Mouse (Mus musculus) neural tube, embryonic 11.5 days (tissue): Measurements from ENCODE around the gene Gm20388. TPM values are rescaled to one million over a fixed set of nuclear protein-coding genes. Genes with fewer than 3 reads are reported as not detected.

Experiments
- ATAC-seq: fragments of 200-750 bp; cut with Nextera tagmentation; 2 replicates; pipeline ENCODE4 v1.8.0; 2017; ENCODE audit warnings: moderate number of reproducible peaks, mild to moderate bottlenecking, moderate TSS enrichment, moderate library complexity; ENCODE audit not compliant: insufficient read depth, low FRiP score, low TSS enrichment
- DNase-seq: peaks from one replicate; pipeline ENCODE4 v3.0.0-alpha.2; 2015; ENCODE audit warnings: low spot score
- H3K27ac ChIP-seq: fragments of 300-500 bp; sonication (generic); 2 replicates; pipeline ENCODE4 v1.5.1; 2014; ENCODE audit warnings: low read depth, mild to moderate bottlenecking, low read length
- H3K27me3 ChIP-seq: fragments of 300-500 bp; sonication (generic); 2 replicates; pipeline ENCODE4 v1.6.1; 2014; ENCODE audit warnings: mild to moderate bottlenecking, low read length, mixed read lengths; ENCODE audit not compliant: control insufficient read depth, insufficient read depth
- H3K36me3 ChIP-seq: fragments of 300-500 bp; sonication (generic); 2 replicates; pipeline ENCODE4 v1.6.1; 2014; ENCODE audit warnings: mild to moderate bottlenecking, low read length, moderate library complexity, mixed read lengths; ENCODE audit not compliant: control insufficient read depth, insufficient read depth
- H3K4me1 ChIP-seq: fragments of 300-500 bp; sonication (generic); 2 replicates; pipeline ENCODE4 v1.6.1; 2014; ENCODE audit warnings: low read length, mixed read lengths; ENCODE audit not compliant: control insufficient read depth, insufficient read depth
- H3K4me2 ChIP-seq: fragments of 300-500 bp; sonication (generic); 2 replicates; pipeline ENCODE4 v1.6.1; 2014; ENCODE audit warnings: low read depth, mild to moderate bottlenecking, moderate library complexity
- H3K4me3 ChIP-seq: fragments of 300-500 bp; sonication (generic); 2 replicates; pipeline ENCODE4 v1.5.1; 2014; ENCODE audit warnings: low read depth, low read length
- H3K9ac ChIP-seq: fragments of 300-500 bp; sonication (generic); 2 replicates; pipeline ENCODE4 v1.6.1; 2014; ENCODE audit warnings: mild to moderate bottlenecking, low read length
- H3K9me3 ChIP-seq: fragments of 300-500 bp; sonication (generic); 2 replicates; pipeline ENCODE4 v1.6.1; 2016; ENCODE audit warnings: low read length; ENCODE audit not compliant: control insufficient read depth
- WGBS: fragments of 180-500 bp; shearing (Covaris S2); extraction: QIAGEN DNeasy Blood & Tissue Kit; methylation state at CpG from one replicate; pipeline ENCODE4 v1.1.7; 2014; 5-methylcytosine and 5-hydroxymethylcytosine counted together
- polyA plus RNA-seq: library from polyadenylated mRNA; unstranded; fragments of >200 nt; fragmentation: Nextera tagmentation; extraction: Ambion mirVana; gene quantifications from 2 replicates; pipeline ENCODE4 v1.2.1, GENCODE M21; 2014

Gene Gm20388
- polyA plus RNA-seq, 1 experiment from 2014 or later = not detected

DNA sequence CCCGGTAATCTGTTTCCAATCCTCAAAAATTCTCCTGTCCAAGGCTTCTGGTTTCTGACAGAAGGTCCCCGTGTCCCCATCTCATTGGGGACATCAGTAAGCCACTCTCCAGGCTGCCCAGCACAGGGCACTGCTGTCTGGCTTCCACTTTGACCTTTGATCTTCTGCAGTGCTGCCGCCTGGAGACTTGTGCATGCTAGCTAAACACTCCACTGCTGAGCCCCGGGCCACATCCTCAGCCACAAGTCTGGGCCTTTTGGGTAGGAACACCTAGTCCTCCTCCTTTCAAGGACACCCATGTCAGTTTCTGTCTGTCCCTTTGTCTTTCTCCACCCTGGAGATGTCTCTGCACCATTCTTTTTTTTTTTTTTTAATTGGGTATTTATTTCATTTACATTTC, 782.3 kb downstream of the Gm20388 start:
- no peaks in the 10 kb centered on the region for H3K36me3 ChIP-seq
- WGBS = 63% methylated on average over 4 of the region's 4 CpGs
- no peaks in the 10 kb centered on the region for H3K9me3 ChIP-seq
- H3K4me3 ChIP-seq = no peak overlapping the region
- no peaks in the 10 kb centered on the region for H3K4me1 ChIP-seq
- ATAC-seq = no peak
- no peak for DNase-seq
- H3K27me3 ChIP-seq = no peaks in the 10 kb centered on the region
- H3K9ac ChIP-seq = no peak overlapping the region
- no peak overlapping the region for H3K4me2 ChIP-seq
- no peak overlapping the region for H3K27ac ChIP-seq

DNA sequence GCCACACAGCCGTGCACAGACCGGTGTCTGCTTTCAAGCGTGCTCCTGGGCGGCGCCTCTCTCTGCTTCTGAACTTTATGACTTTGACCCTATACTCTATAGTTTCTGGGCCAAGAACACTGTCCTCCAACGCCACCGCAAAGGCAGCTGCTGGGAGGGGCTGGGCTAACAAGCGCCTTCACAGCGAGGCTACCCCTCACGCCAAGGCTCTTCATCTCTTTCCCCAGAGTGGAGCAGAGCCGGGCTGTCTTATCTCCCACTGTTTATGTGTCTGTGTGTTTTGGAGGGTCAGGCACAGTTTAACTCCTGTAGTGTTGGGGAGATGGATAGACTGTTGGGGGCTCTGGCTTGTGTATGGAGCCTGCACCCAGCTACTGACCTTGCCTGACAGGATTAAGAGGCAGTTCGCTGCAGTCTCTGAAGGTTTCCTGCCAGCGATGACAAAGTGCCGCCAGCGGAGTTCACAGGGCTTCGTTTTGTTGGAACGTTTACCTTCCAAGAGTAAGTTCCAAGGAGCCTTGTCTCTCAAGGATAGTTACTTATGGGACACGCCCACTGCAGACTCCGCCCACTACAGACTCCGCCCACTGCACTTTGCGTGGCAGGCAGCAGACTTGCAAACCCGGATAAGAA, 783.3 kb downstream of the Gm20388 start:
- Histone ChIP-seq H3K27ac (no peak overlapping the region), H3K27me3 (no peaks in the 10 kb centered on the region), H3K9ac (no peak overlapping the region), H3K9me3 (no peaks in the 10 kb centered on the region), H3K4me3 (no peak overlapping the region), H3K4me2 (no peak overlapping the region), H3K4me1 (no peaks in the 10 kb centered on the region), H3K36me3 (no peaks in the 10 kb centered on the region)
- ATAC-seq (no peak), DNase-seq (no peak)
- 53% methylated on average over 22 of the region's 22 CpGs for WGBS

DNA sequence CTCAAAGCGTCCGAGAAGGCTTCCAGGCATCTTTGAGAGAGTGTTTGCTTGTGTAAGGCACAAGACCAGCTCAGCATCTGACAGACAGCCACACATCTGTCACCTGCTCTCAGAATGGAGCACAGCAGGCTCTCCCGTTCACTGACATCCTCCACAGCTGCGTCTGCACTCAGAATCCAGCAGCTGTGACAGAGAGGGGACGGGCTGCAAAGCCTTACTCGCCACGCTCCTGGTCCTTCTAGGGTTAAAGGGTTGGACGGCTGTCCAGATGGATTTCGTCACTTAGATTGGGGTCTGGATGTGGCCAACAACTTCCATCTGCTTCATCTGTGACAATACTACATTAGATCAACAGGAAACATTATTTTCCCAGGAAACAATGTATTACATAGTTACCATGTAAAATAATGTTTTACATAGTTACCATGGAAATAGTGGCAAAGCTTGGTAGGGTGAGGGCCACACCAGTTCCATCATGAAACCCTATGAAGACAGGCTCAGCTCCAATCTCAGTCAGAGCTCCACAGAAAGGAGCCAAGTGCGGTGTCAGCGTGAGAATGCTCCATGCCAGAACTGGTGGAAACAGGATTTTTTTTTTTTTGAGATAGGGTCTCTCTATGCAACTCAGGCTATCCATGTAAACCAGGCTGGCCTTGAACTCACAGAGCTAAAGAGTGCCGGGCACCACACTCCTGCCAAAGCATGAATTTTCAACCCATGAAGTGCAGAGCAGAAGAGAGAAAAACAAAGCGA, 785.9 kb downstream of the Gm20388 start:
- Histone ChIP-seq H3K4me3 (no peak overlapping the region), H3K4me2 (no peak overlapping the region), H3K9me3 (no peaks in the 10 kb centered on the region), H3K4me1 (no peaks in the 10 kb centered on the region), H3K27me3 (no peaks in the 10 kb centered on the region), H3K27ac (no peak overlapping the region), H3K36me3 (no peaks in the 10 kb centered on the region), H3K9ac (no peak overlapping the region)
- DNase-seq (no peak), ATAC-seq (no peak)
- 62% methylated on average over 13 of the region's 13 CpGs for WGBS

DNA sequence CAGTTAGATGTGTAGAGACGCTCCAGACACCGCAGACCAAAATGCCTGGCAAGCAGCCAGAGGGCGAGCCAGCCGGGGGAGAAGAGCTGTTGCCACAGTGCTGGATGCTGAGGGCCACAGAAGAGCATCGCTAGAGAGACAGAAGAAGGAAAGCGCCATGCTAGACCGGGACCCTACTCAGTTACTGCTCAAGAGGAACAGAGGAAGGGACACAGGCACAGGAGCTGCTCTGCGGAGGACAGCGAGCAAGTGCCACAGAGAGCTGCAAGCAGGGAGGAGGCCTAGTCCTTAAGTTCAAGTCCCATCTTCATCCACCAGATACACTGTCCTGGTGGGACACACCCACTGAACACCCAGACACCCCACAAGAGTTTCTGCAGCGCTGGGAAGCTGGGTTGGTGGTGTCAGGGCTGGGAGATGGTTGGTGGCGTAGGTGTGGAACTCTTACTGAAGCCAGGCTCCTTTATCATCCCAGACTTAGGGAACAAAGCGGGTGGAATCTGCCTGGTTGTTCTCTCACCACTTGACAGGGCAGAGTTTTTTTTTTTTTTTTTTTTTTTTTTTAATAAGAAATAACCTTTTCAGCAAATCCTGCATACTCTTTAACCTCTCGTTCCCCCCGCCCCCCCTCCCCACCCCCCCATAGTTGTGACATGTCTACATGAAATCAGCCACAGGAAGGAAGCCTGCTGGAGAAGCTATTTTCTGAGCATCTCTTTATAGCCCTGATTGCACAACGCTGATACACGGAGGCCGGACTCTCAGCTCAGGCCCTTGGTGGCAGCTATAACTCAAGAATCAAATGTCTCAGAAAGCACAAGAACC, 786.7 kb downstream of the Gm20388 start:
- H3K27ac ChIP-seq = no peak overlapping the region
- H3K27me3 ChIP-seq = no peaks in the 10 kb centered on the region
- H3K36me3 ChIP-seq = no peaks in the 10 kb centered on the region
- no peak overlapping the region for H3K9ac ChIP-seq
- WGBS = 91% methylated on average over 17 of the region's 17 CpGs
- no peak for DNase-seq
- ATAC-seq = no peak
- H3K4me1 ChIP-seq = no peaks in the 10 kb centered on the region
- no peak overlapping the region for H3K4me2 ChIP-seq
- H3K4me3 ChIP-seq = no peak overlapping the region
- H3K9me3 ChIP-seq = no peaks in the 10 kb centered on the region

DNA sequence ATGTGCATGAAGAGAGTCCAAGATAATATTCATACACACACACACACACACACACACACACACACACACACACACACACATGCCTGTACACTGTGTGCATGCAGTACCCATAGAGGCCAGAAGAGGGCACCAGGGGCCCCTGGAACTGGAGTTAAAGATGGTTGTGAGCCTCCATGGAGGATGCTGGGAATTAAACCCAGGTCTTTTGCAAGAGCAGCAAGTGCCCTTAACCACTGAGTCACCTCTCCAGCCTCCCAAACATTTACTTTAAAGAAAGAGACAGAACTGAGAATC, 787.3 kb downstream of the Gm20388 start:
- no peaks in the 10 kb centered on the region for H3K4me1 ChIP-seq
- no peak overlapping the region for H3K27ac ChIP-seq
- H3K36me3 ChIP-seq = no peaks in the 10 kb centered on the region
- H3K9ac ChIP-seq = no peak overlapping the region
- ATAC-seq (no peak), DNase-seq (no peak)
- no peaks in the 10 kb centered on the region for H3K9me3 ChIP-seq
- H3K4me2 ChIP-seq = no peak overlapping the region
- no peak overlapping the region for H3K4me3 ChIP-seq
- H3K27me3 ChIP-seq = no peaks in the 10 kb centered on the region

DNA sequence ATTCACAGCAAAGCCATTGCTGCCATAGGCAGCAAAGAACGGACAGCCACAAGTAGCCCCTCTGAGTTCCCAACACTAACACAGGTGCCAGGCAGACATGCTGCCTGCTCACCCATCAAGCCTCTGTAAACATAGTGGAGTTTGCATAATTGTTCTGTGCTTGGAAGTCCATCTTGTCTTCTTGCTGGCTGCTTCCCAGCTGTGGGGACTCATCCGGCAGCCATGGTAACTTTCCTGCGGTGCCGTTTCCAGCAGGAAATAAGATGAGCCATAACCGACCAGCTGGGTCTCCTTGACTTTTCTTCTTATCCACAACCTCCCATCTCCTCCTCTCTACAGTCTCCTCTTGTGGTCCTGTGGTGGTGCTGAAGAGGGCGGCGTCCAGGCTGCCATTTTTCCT, 787.8 kb downstream of the Gm20388 start:
- H3K27me3 ChIP-seq = no peaks in the 10 kb centered on the region
- H3K27ac ChIP-seq = no peak overlapping the region
- H3K9ac ChIP-seq = no peak overlapping the region
- H3K4me2 ChIP-seq = no peak overlapping the region
- DNase-seq = no peak
- ATAC-seq = no peak
- no peaks in the 10 kb centered on the region for H3K9me3 ChIP-seq
- 87% methylated on average over 7 of the region's 7 CpGs for WGBS
- no peak overlapping the region for H3K4me3 ChIP-seq
- no peaks in the 10 kb centered on the region for H3K4me1 ChIP-seq
- H3K36me3 ChIP-seq = no peaks in the 10 kb centered on the region

DNA sequence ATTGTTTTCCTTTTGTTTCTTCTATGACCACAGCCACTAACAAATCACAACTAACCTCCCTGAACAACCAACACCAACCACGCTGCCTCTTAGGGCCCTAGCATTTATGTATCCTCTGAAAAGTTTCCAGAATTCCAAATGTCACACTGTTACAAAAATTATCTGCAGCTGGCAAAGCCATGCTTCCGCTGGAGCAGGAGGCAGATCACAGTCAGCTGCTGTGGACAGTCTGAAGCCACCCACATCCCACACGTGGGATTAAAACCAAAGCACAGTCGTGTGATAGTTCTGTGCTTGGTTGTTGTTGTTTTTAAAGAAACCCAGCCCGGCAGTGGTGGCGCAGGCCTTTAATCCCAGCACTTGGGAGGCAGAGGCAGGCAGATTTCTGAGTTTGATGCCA, 788.4 kb downstream of the Gm20388 start:
- ATAC-seq (no peak), DNase-seq (no peak)
- H3K9me3 ChIP-seq = no peaks in the 10 kb centered on the region
- no peaks in the 10 kb centered on the region for H3K36me3 ChIP-seq
- H3K4me2 ChIP-seq = no peak overlapping the region
- 85% methylated on average over 6 of the region's 6 CpGs for WGBS
- H3K9ac ChIP-seq = no peak overlapping the region
- H3K27me3 ChIP-seq = no peaks in the 10 kb centered on the region
- no peaks in the 10 kb centered on the region for H3K4me1 ChIP-seq
- no peak overlapping the region for H3K27ac ChIP-seq
- H3K4me3 ChIP-seq = no peak overlapping the region

DNA sequence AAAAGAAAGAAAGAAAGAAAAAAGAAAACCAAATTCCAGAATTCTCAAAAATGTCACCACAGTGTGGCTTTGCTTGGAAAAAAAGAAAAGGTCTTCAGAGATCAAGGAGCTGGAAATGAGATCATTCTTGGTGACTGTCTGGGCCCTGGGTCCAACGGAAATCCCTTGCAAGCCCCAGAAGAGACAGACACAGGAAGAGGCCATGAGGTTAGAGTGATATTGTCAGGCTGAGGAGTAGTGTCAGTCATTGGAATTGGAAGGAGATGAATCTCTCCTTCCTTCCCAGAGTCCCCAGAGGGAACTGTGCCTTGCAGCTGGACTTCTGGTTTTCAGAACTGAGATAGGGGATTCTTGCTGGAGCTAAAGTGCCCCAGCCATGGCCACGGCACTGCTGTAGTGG, 788.9 kb downstream of the Gm20388 start:
- Histone ChIP-seq H3K9me3 (no peaks in the 10 kb centered on the region), H3K36me3 (no peaks in the 10 kb centered on the region), H3K9ac (no peak overlapping the region), H3K4me1 (no peaks in the 10 kb centered on the region), H3K27ac (no peak overlapping the region), H3K4me3 (no peak overlapping the region), H3K4me2 (no peak overlapping the region), H3K27me3 (no peaks in the 10 kb centered on the region)
- ATAC-seq = no peak
- DNase-seq = no peak
- WGBS = 83% methylated on average over 2 of the region's 2 CpGs

DNA sequence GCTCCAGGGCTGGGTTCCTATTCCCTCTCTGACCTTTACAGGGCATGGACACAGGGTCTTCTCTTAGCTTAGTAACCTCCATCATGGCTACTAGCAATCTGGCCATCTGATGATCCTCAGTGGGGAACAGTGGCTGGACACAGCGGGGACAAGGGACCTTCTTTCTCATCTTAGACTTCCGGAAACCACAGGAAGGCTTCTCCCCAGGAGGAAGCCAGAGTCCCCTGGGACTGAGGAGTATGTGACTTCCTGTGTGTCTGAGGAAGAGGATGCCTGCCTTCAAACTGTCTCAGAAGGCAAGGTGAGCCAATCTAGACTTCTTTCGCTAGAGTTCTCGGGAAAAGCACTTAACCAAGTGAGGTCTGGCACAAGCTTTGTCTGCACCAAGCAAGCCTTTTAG, 789.4 kb downstream of the Gm20388 start:
- Histone ChIP-seq H3K27me3 (no peaks in the 10 kb centered on the region), H3K4me3 (no peak overlapping the region), H3K36me3 (no peaks in the 10 kb centered on the region), H3K9me3 (no peaks in the 10 kb centered on the region), H3K27ac (no peak overlapping the region), H3K4me1 (no peaks in the 10 kb centered on the region), H3K4me2 (no peak overlapping the region), H3K9ac (no peak overlapping the region)
- ATAC-seq (no peak), DNase-seq (no peak)
- WGBS = 85% methylated on average over 4 of the region's 4 CpGs
